Mouse (Mus musculus): ENCODE measurements at regions not wholly inside any gene's neighbourhood (a gene's known extent, or its start where the extent isn't known, plus 50 kb on each side); places are given as distances from the start of the nearest gene placed in this dataset.

GRCm38 (mm10) chr13:110450526-110450925 is 55.7 kb downstream of the Plk2 start:
- no peak for ATAC-seq (ENCODE audit: low read depth)
- DNase-seq (ENCODE audit: low spot score): no peak
- Histone ChIP-seq H3K27ac (replicated peaks; ENCODE audit: low read depth, low read length) (no peak overlapping the region), H3K36me3 (ENCODE audit: control insufficient read depth, insufficient read depth, low read length) (no peaks in the 10 kb centered on the region), H3K9ac (ENCODE audit: low read depth, low read length) (no peak overlapping the region), H3K9me3 (ENCODE audit: control insufficient read depth, low read length) (no peaks in the 10 kb centered on the region), H3K27me3 (replicated peaks; ENCODE audit: control insufficient read depth, insufficient read depth, low read length) (no peaks in the 10 kb centered on the region), H3K4me2 (ENCODE audit: low read depth, low read length) (no peak overlapping the region), H3K4me1 (ENCODE audit: control insufficient read depth, insufficient read depth, low read length) (peaks cover 4% of the 10 kb centered on the region; the same call in 1 of the 2 replicates), H3K4me3 (ENCODE audit: low read depth, low read length) (no peak overlapping the region)
- 63% methylated on average over 1 of the region's 1 CpGs for WGBS

- Histone ChIP-seq H3K4me2 (ENCODE audit: low read depth, low read length) (no peak overlapping the region), H3K27me3 (replicated peaks; ENCODE audit: control insufficient read depth, insufficient read depth, low read length) (no peaks in the 10 kb centered on the region), H3K27ac (replicated peaks; ENCODE audit: low read depth, low read length) (no peak overlapping the region), H3K4me3 (ENCODE audit: low read depth, low read length) (no peak overlapping the region), H3K4me1 (ENCODE audit: control insufficient read depth, insufficient read depth, low read length) (no peaks in the 10 kb centered on the region), H3K9me3 (ENCODE audit: control insufficient read depth, low read length) (no peaks in the 10 kb centered on the region), H3K36me3 (ENCODE audit: control insufficient read depth, insufficient read depth, low read length) (no peaks in the 10 kb centered on the region), H3K9ac (ENCODE audit: low read depth, low read length) (no peak overlapping the region)
- ATAC-seq (ENCODE audit: low read depth) (peak; percentile 79; the same call in 1 of the 2 replicates), DNase-seq (ENCODE audit: low spot score) (peak; percentile 54)
- WGBS: 54% methylated on average over 6 of the region's 6 CpGs
Measured at GRCm38 (mm10) chr13:110452009-110452525, 57.2 kb downstream of the Plk2 start.

GRCm38 (mm10) chr13:110455085-110455484 is 60.2 kb downstream of the Plk2 start:
- Histone ChIP-seq H3K27ac (replicated peaks; ENCODE audit: low read depth, low read length) (no peak overlapping the region), H3K9ac (ENCODE audit: low read depth, low read length) (no peak overlapping the region), H3K27me3 (replicated peaks; ENCODE audit: control insufficient read depth, insufficient read depth, low read length) (no peaks in the 10 kb centered on the region), H3K4me1 (ENCODE audit: control insufficient read depth, insufficient read depth, low read length) (no peaks in the 10 kb centered on the region), H3K36me3 (ENCODE audit: control insufficient read depth, insufficient read depth, low read length) (no peaks in the 10 kb centered on the region), H3K4me3 (ENCODE audit: low read depth, low read length) (no peak overlapping the region), H3K4me2 (ENCODE audit: low read depth, low read length) (no peak overlapping the region), H3K9me3 (ENCODE audit: control insufficient read depth, low read length) (no peaks in the 10 kb centered on the region)
- WGBS: 65% methylated on average over 4 of the region's 4 CpGs
- ATAC-seq (ENCODE audit: low read depth): no peak
- no peak for DNase-seq (ENCODE audit: low spot score)

- Histone ChIP-seq H3K9me3 (ENCODE audit: control insufficient read depth, low read length) (no peaks in the 10 kb centered on the region), H3K4me3 (ENCODE audit: low read depth, low read length) (no peak overlapping the region), H3K27me3 (replicated peaks; ENCODE audit: control insufficient read depth, insufficient read depth, low read length) (no peaks in the 10 kb centered on the region), H3K9ac (ENCODE audit: low read depth, low read length) (no peak overlapping the region), H3K36me3 (ENCODE audit: control insufficient read depth, insufficient read depth, low read length) (no peaks in the 10 kb centered on the region), H3K4me2 (ENCODE audit: low read depth, low read length) (no peak overlapping the region), H3K27ac (replicated peaks; ENCODE audit: low read depth, low read length) (no peak overlapping the region), H3K4me1 (ENCODE audit: control insufficient read depth, insufficient read depth, low read length) (no peaks in the 10 kb centered on the region)
- DNase-seq (ENCODE audit: low spot score) (no peak), ATAC-seq (ENCODE audit: low read depth) (no peak)
- 71% methylated on average over 5 of the region's 5 CpGs for WGBS
Measured at GRCm38 (mm10) chr13:110455569-110456196, 60.8 kb downstream of the Plk2 start.

- Histone ChIP-seq H3K4me3 (ENCODE audit: low read depth, low read length) (no peak overlapping the region), H3K9me3 (ENCODE audit: control insufficient read depth, low read length) (no peaks in the 10 kb centered on the region), H3K9ac (ENCODE audit: low read depth, low read length) (no peak overlapping the region), H3K4me1 (ENCODE audit: control insufficient read depth, insufficient read depth, low read length) (no peaks in the 10 kb centered on the region), H3K27ac (replicated peaks; ENCODE audit: low read depth, low read length) (no peak overlapping the region), H3K36me3 (ENCODE audit: control insufficient read depth, insufficient read depth, low read length) (no peaks in the 10 kb centered on the region), H3K4me2 (ENCODE audit: low read depth, low read length) (no peak overlapping the region), H3K27me3 (replicated peaks; ENCODE audit: control insufficient read depth, insufficient read depth, low read length) (no peaks in the 10 kb centered on the region)
- no peak for ATAC-seq (ENCODE audit: low read depth)
- DNase-seq (ENCODE audit: low spot score): no peak
- 72% methylated on average over 4 of the region's 4 CpGs for WGBS
Measured at GRCm38 (mm10) chr13:110458701-110459100, 63.9 kb downstream of the Plk2 start.

GRCm38 (mm10) chr13:110461581-110461980 is 66.7 kb downstream of the Plk2 start:
- no peak overlapping the region for H3K27ac ChIP-seq (replicated peaks; ENCODE audit: low read depth, low read length)
- ATAC-seq (ENCODE audit: low read depth) (no peak), DNase-seq (ENCODE audit: low spot score) (no peak)
- no peaks in the 10 kb centered on the region for H3K9me3 ChIP-seq (ENCODE audit: control insufficient read depth, low read length)
- no peak overlapping the region for H3K4me3 ChIP-seq (ENCODE audit: low read depth, low read length)
- no peak overlapping the region for H3K9ac ChIP-seq (ENCODE audit: low read depth, low read length)
- H3K4me1 ChIP-seq (ENCODE audit: control insufficient read depth, insufficient read depth, low read length): no peaks in the 10 kb centered on the region
- WGBS: 73% methylated on average over 13 of the region's 13 CpGs
- H3K4me2 ChIP-seq (ENCODE audit: low read depth, low read length): no peak overlapping the region
- H3K27me3 ChIP-seq (replicated peaks; ENCODE audit: control insufficient read depth, insufficient read depth, low read length): no peaks in the 10 kb centered on the region
- no peaks in the 10 kb centered on the region for H3K36me3 ChIP-seq (ENCODE audit: control insufficient read depth, insufficient read depth, low read length)

- Histone ChIP-seq H3K9ac (ENCODE audit: low read depth, low read length) (no peak overlapping the region), H3K4me1 (ENCODE audit: control insufficient read depth, insufficient read depth, low read length) (peaks cover 4% of the 10 kb centered on the region; the same call in 1 of the 2 replicates), H3K4me3 (ENCODE audit: low read depth, low read length) (no peak overlapping the region), H3K4me2 (ENCODE audit: low read depth, low read length) (no peak overlapping the region), H3K27me3 (replicated peaks; ENCODE audit: control insufficient read depth, insufficient read depth, low read length) (no peaks in the 10 kb centered on the region), H3K9me3 (ENCODE audit: control insufficient read depth, low read length) (no peaks in the 10 kb centered on the region), H3K36me3 (ENCODE audit: control insufficient read depth, insufficient read depth, low read length) (no peaks in the 10 kb centered on the region), H3K27ac (replicated peaks; ENCODE audit: low read depth, low read length) (no peak overlapping the region)
- WGBS: 38% methylated on average over 4 of the region's 4 CpGs
- DNase-seq (ENCODE audit: low spot score) (no peak), ATAC-seq (ENCODE audit: low read depth) (no peak)
Measured at GRCm38 (mm10) chr13:110471526-110471925, 76.7 kb downstream of the Plk2 start.

- Histone ChIP-seq H3K4me3 (ENCODE audit: low read depth, low read length) (no peak overlapping the region), H3K27me3 (replicated peaks; ENCODE audit: control insufficient read depth, insufficient read depth, low read length) (no peaks in the 10 kb centered on the region), H3K4me1 (ENCODE audit: control insufficient read depth, insufficient read depth, low read length) (no peaks in the 10 kb centered on the region), H3K36me3 (ENCODE audit: control insufficient read depth, insufficient read depth, low read length) (no peaks in the 10 kb centered on the region), H3K9ac (ENCODE audit: low read depth, low read length) (no peak overlapping the region), H3K9me3 (ENCODE audit: control insufficient read depth, low read length) (no peaks in the 10 kb centered on the region), H3K27ac (replicated peaks; ENCODE audit: low read depth, low read length) (no peak overlapping the region), H3K4me2 (ENCODE audit: low read depth, low read length) (no peak overlapping the region)
- DNase-seq (ENCODE audit: low spot score) (no peak), ATAC-seq (ENCODE audit: low read depth) (no peak)
- 91% methylated on average over 5 of the region's 5 CpGs for whole genome bisulfite sequencing
Measured at GRCm38 (mm10) chr13:110477709-110478108, 82.9 kb downstream of the Plk2 start.

- Histone ChIP-seq H3K9ac (ENCODE audit: low read depth, low read length) (no peak overlapping the region), H3K4me2 (ENCODE audit: low read depth, low read length) (no peak overlapping the region), H3K4me1 (ENCODE audit: control insufficient read depth, insufficient read depth, low read length) (no peaks in the 10 kb centered on the region), H3K4me3 (ENCODE audit: low read depth, low read length) (no peak overlapping the region), H3K27me3 (replicated peaks; ENCODE audit: control insufficient read depth, insufficient read depth, low read length) (no peaks in the 10 kb centered on the region), H3K9me3 (ENCODE audit: control insufficient read depth, low read length) (no peaks in the 10 kb centered on the region), H3K36me3 (ENCODE audit: control insufficient read depth, insufficient read depth, low read length) (no peaks in the 10 kb centered on the region), H3K27ac (replicated peaks; ENCODE audit: low read depth, low read length) (no peak overlapping the region)
- DNase-seq (ENCODE audit: low spot score) (peak; percentile 46), ATAC-seq (ENCODE audit: low read depth) (no peak)
- 75% methylated on average over 5 of the region's 6 CpGs for WGBS
Measured at GRCm38 (mm10) chr13:110484358-110484940, 89.6 kb downstream of the Plk2 start.
